Mouse (Mus musculus) natural killer cell, adult 2 months (primary cell): ENCODE measurements around the gene Camk2g.

Source experiments
- DNase-seq, 2 experiments: peaks; one replicate each; pipeline ENCODE4 v3.0.0; 2022; ENCODE audit warnings: low spot score in 2 of 2

Camk2g gene

GRCm38 (mm10) chr14:20806116-20806840, 12.4 kb upstream of the Camk2g start:
- no peak for DNase-seq

- no peak for DNase-seq
These were observed 11.2 kb upstream of the Camk2g start for GRCm38 (mm10) chr14:20804964-20805672.

- no peak for DNase-seq
These were observed 10.6 kb upstream of the Camk2g start for GRCm38 (mm10) chr14:20804481-20804880.

GRCm38 (mm10) chr14:20803606-20803938, 9.7 kb upstream of the Camk2g start:
- DNase-seq = peak; percentile 62 to 79

- no peak for DNase-seq
These were observed 9.2 kb upstream of the Camk2g start for GRCm38 (mm10) chr14:20802926-20803605.

- peak; percentile 85 to 90 for DNase-seq
These were observed 4.9 kb upstream of the Camk2g start for GRCm38 (mm10) chr14:20798761-20799160.

- no peak for DNase-seq
These were observed 4.4 kb upstream of the Camk2g start for GRCm38 (mm10) chr14:20798300-20798699.

GRCm38 (mm10) chr14:20796643-20797042, 2.8 kb upstream of the Camk2g start:
- no peak for DNase-seq

- DNase-seq = no peak
These were observed 2.3 kb upstream of the Camk2g start for GRCm38 (mm10) chr14:20796170-20796569.

GRCm38 (mm10) chr14:20795423-20796152, 1.7 kb upstream of the Camk2g start:
- DNase-seq = no peak

GRCm38 (mm10) chr14:20794589-20794988, 701 bp upstream of the Camk2g start:
- DNase-seq = no peak

- no peak for DNase-seq
These were observed 748 bp downstream of the Camk2g start for GRCm38 (mm10) chr14:20792922-20793757.

- DNase-seq = no peak
These were observed 1.5 kb downstream of the Camk2g start for GRCm38 (mm10) chr14:20792243-20792921.

GRCm38 (mm10) chr14:20791511-20792242, 2.2 kb downstream of the Camk2g start:
- no peak for DNase-seq

- DNase-seq = no peak
These were observed 2.9 kb downstream of the Camk2g start for GRCm38 (mm10) chr14:20790996-20791395.

GRCm38 (mm10) chr14:20790445-20790844, 3.4 kb downstream of the Camk2g start:
- no peak for DNase-seq

GRCm38 (mm10) chr14:20789593-20789992, 4.3 kb downstream of the Camk2g start:
- no peak for DNase-seq

GRCm38 (mm10) chr14:20788151-20788550, 5.7 kb downstream of the Camk2g start:
- peak in 1 of 2 experiments; percentile 36 for DNase-seq

GRCm38 (mm10) chr14:20786611-20787015, 7.3 kb downstream of the Camk2g start:
- no peak for DNase-seq

- no peak for DNase-seq
These were observed 7.9 kb downstream of the Camk2g start for GRCm38 (mm10) chr14:20786020-20786419.
